In the genomic region with DNA sequence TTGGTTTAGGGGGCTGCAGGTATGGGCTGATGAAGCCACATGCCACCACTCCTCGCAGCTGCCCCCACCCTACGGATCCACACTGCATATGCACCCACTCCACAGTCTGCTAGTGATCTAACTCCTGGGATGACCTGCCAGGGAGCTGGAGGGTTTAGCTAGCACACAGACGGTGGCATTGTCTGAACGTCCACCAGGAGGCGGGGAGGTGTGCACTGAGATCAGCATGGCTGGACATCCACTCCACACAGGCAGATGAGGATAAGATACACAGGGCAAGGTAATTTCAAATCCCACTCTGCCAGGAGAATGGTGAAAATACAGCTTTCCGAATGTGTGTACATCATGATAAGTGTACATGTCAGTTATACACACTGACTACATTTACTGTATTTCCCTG, we compare ENCODE assay signal across 12 mouse cellular contexts. TPM values are rescaled to one million over a fixed set of nuclear protein-coding genes. Genes with fewer than 3 reads are reported as not detected.
DNase-seq lines count a peak whose midpoint lies in the region; ATAC-seq and TF ChIP-seq lines count a peak whose summit lies in the region.
"Had no signal": no experiment of that assay in that cellular context is flagged by ENCODE, and none has a peak within 500 bp of the region (broad histone marks: within the 10 kb centered on the region; RNA-seq: fewer than 3 reads in every experiment).

No protein-coding gene starts in this region.

- no peak for ATAC-seq in forebrain, postnatal 0 days
- peak; percentile 38; the same call in 1 of the 2 replicates for ATAC-seq in liver, embryonic 15.5 days (ENCODE audit: insufficient read depth)
- ATAC-seq: hindbrain, embryonic 16.5 days had no signal

- H3K4me1 ChIP-seq in forebrain, postnatal 0 days (ENCODE audit: insufficient read depth), result no peaks in the 10 kb centered on the region
- H3K4me1 ChIP-seq in forebrain, embryonic 10.5 days, result no peaks in the 10 kb centered on the region
- H3K4me1 ChIP-seq in liver, embryonic 15.5 days (replicated peaks), result peaks cover 5% of the 10 kb centered on the region; the same call in 1 of the 2 replicates
- H3K4me1 ChIP-seq: heart, embryonic 10.5 days had no signal

- H3K9ac ChIP-seq in forebrain, postnatal 0 days, result no peak overlapping the region
- H3K9ac ChIP-seq in liver, embryonic 15.5 days, result no peak overlapping the region

- no peaks in the 10 kb centered on the region for H3K27me3 ChIP-seq in forebrain, postnatal 0 days (ENCODE audit: insufficient read depth, low read length)
- no peaks in the 10 kb centered on the region for H3K27me3 ChIP-seq in forebrain, embryonic 10.5 days (ENCODE audit: poor library complexity, severe bottlenecking)
- no peaks in the 10 kb centered on the region for H3K27me3 ChIP-seq in liver, embryonic 15.5 days

- 83% methylated on average over 6 of the region's 6 CpGs for WGBS in forebrain, postnatal 0 days
- WGBS in forebrain, embryonic 10.5 days, result 83% methylated on average over 6 of the region's 6 CpGs
- 61% methylated on average over 6 of the region's 6 CpGs for WGBS in liver, embryonic 15.5 days (ENCODE audit: insufficient replicate concordance)

- no peaks in the 10 kb centered on the region for H3K9me3 ChIP-seq in forebrain, postnatal 0 days (ENCODE audit: low read length)
- H3K9me3 ChIP-seq in forebrain, embryonic 10.5 days, result no peaks in the 10 kb centered on the region
- no peaks in the 10 kb centered on the region for H3K9me3 ChIP-seq in liver, embryonic 15.5 days (replicated peaks)
- H3K9me3 ChIP-seq: heart, embryonic 10.5 days had no signal

- intact Hi-C loops in left cerebral cortex, adult 2 months (cut with DNase I), result no loop called here

- no peak for DNase-seq in forebrain, postnatal 0 days
- no peak for DNase-seq in forebrain, embryonic 10.5 days (ENCODE audit: extremely low spot score, low spot score)
- no peak for DNase-seq in left cerebral cortex, adult 2 months (ENCODE audit: extremely low spot score in 1 of 2, low spot score in 2 of 2)
- DNase-seq in left cerebral cortex, adult 8-10 months (ENCODE audit: low spot score in 2 of 2), result no peak
- DNase-seq in ZHBTc4 (ENCODE audit: low read depth, low spot score), result peak; percentile 49
- DNase-seq in neural tube, embryonic 10.5 days (ENCODE audit: extremely low spot score, low spot score), result no peak
- no peak for DNase-seq in frontal cortex, postnatal 36 days (ENCODE audit: low spot score in 2 of 2)
- DNase-seq: adrenal gland, adult 8-10 months had no signal

- no peak overlapping the region for H3K4me2 ChIP-seq in forebrain, postnatal 0 days (ENCODE audit: low read depth)
- no peak overlapping the region for H3K4me2 ChIP-seq in liver, embryonic 15.5 days

- peak; percentile 23; the same call in 1 of the 2 replicates for TF ChIP-seq CTCF in forebrain, postnatal 0 days (IDR thresholded peaks at IDR 0.05; ENCODE audit: low read depth)
- peak; percentile 9; the same call in 1 of the 2 replicates for TF ChIP-seq CTCF in left cerebral cortex, adult 2 months (IDR thresholded peaks at IDR 0.05)

- no peak overlapping the region for H3K27ac ChIP-seq in forebrain, postnatal 0 days (ENCODE audit: low read depth, low read length)
- H3K27ac ChIP-seq in forebrain, embryonic 10.5 days, result no peak overlapping the region
- peak overlapping the region; percentile 32; the same call in 1 of the 2 replicates for H3K27ac ChIP-seq in left cerebral cortex, adult 2 months
- no peak overlapping the region for H3K27ac ChIP-seq in liver, embryonic 15.5 days (replicated peaks)
- H3K27ac ChIP-seq: heart, embryonic 10.5 days had no signal

- peaks cover 68% of the 10 kb centered on the region for H3K36me3 ChIP-seq in forebrain, postnatal 0 days (ENCODE audit: insufficient read depth)
- peaks cover 98% of the 10 kb centered on the region for H3K36me3 ChIP-seq in forebrain, embryonic 10.5 days (replicated peaks)
- H3K36me3 ChIP-seq in liver, embryonic 15.5 days (replicated peaks), result peaks cover 85% of the 10 kb centered on the region

- H3K4me3 ChIP-seq in forebrain, postnatal 0 days (ENCODE audit: low read depth, low read length), result no peak overlapping the region
- H3K4me3 ChIP-seq in forebrain, embryonic 10.5 days, result no peak overlapping the region
- H3K4me3 ChIP-seq in left cerebral cortex, adult 2 months, result no peak overlapping the region
- no peak overlapping the region for H3K4me3 ChIP-seq in liver, embryonic 15.5 days (replicated peaks)
- H3K4me3 ChIP-seq: heart, embryonic 10.5 days; myocyte had no signal

RNA-seq across cellular contexts. Expression of a gene that starts 30.3 kb away (rescaled TPM):
- 30.9 and 34.2 TPM in 2 replicates for total RNA-seq in forebrain, postnatal 0 days (2014; rRNA removed)
- polyA plus RNA-seq in forebrain, postnatal 0 days (2015; fragmentation: Nextera tagmentation; extraction: Ambion mirVana), result 17.5 and 23.7 TPM in 2 replicates
- polyA plus RNA-seq in forebrain, embryonic 10.5 days (2016; fragmentation: Nextera tagmentation; extraction: Ambion mirVana), result 30.1 and 34.9 TPM in 2 replicates
- 10 to 100 TPM; 47.2 to 50.3 TPM for total RNA-seq in left cerebral cortex, adult 2 months (2021)
- total RNA-seq in left cerebral cortex, adult 8-10 months (2022), result 10 to 100 TPM; 44.4 to 55.7 (median 48.4) TPM
- 19.7 TPM in 2 replicates for polyA plus RNA-seq in liver, embryonic 15.5 days (2015; fragmentation: Nextera tagmentation; extraction: Ambion mirVana)
